Mouse (Mus musculus) cerebellum, postnatal 25 days (tissue): ENCODE data around the gene Pkp4.
A peak's percentile ranks its signal among the peaks of the same experiment; 100 is the strongest.

ENCODE experiments used
- DNase-seq, 2 experiments: peaks; one replicate each; pipeline ENCODE4 v3.0.0; 2021; ENCODE audit warnings: mixed read lengths in 2 of 2

Gene Pkp4

GRCm38 (mm10) chr2:59160605-59160963, at the start of gene Pkp4, which contains the start of gene Ccdc148:
TSS of gene Pkp4 (plus strand) at chr2:59160850.
TSS of gene Ccdc148 (minus strand) at chr2:59160683.
- peak; percentile 91 to 95 for DNase-seq

DNA sequence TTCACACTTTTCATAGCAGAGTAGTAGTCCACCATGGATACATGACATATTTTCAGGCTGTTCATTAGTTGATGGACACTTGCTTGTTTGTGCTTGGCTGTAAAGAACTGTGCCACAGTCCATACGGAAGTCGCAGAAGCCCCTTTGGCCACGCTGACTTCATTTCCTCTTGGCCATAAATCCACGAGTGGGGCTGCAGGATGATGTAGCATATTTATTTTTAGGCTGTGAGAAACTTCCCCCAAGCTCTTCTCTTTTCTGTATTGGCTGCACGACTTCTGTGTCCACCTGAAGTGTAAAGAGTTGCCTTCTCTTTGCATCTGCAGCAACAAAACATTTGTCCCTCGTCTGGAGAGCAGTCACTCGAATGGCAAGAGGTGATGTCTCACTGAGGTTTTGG, 31.6 kb upstream of the Pkp4 start:
- DNase-seq, result no peak

- DNase-seq, result peak in 1 of 2 experiments; percentile 45
Observed at GRCm38 (mm10) chr2:59129821-59130220, 30.8 kb upstream of the Pkp4 start.

DNA sequence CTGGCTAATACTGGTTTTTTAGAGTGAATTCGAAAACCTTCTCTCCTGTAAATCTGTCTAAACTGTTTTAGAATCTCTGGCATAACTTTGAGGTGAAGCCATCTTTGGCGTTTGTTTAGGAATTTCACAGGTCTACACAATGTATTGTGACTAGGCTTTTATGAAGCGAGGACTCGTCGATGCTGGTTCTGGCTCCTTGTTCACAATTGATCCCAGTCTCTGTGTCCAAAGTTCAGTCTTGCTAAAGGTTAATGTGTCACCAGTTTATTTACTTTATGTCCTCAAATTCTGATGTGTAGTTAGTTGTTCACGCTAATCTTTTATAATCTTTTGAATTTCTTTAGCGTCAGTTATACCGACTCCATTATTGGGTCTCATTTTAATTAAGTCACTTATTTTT, 29.6 kb upstream of the Pkp4 start:
- DNase-seq, result no peak

DNA sequence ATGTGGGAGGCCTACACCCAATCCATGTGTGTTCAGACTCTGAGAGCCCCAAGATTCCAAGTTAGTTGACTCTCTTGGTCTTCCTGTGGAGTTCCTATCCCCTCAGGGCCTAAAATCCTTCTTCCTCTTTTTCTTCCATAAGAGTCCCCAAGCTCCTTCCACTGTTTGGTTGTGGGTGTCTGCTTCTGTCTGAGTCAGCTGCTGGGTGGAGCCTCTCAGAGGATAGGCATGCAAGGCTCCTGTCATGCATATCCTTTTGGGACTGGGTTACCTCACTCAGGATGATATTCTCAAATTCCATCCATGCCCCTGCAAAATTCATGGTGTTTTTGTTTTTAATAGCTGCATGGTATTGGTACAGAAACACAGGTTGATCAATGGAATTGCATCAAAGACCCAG, 5.2 kb upstream of the Pkp4 start:
- no peak for DNase-seq

DNA sequence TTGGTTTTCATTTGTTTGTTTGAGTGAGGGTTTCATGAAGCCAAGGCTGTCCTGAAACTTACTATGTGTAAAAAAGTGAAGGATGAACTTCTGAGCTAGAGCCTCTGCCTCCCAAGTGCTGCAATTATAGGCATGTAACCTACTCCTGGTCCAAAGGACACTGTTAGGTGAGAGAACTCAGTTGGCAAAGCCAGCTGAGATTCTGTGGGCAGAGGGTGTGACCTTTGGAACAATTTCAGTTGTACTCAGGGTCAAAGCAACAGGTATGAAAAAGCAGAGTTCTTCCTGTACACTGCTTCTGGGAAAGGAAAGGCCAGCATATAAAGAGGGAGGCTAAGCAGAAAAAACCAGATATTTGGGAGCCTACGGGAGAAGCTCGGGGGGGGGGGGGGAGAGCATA, 2.5 kb upstream of the Pkp4 start:
- DNase-seq, result no peak

- peak in 1 of 2 experiments; percentile 58 for DNase-seq
Observed at GRCm38 (mm10) chr2:59159961-59160604, 567 bp upstream of the Pkp4 start.

GRCm38 (mm10) chr2:59161021-59161440, 381 bp downstream of the Pkp4 start:
- peak in 1 of 2 experiments; percentile 76 for DNase-seq

DNA sequence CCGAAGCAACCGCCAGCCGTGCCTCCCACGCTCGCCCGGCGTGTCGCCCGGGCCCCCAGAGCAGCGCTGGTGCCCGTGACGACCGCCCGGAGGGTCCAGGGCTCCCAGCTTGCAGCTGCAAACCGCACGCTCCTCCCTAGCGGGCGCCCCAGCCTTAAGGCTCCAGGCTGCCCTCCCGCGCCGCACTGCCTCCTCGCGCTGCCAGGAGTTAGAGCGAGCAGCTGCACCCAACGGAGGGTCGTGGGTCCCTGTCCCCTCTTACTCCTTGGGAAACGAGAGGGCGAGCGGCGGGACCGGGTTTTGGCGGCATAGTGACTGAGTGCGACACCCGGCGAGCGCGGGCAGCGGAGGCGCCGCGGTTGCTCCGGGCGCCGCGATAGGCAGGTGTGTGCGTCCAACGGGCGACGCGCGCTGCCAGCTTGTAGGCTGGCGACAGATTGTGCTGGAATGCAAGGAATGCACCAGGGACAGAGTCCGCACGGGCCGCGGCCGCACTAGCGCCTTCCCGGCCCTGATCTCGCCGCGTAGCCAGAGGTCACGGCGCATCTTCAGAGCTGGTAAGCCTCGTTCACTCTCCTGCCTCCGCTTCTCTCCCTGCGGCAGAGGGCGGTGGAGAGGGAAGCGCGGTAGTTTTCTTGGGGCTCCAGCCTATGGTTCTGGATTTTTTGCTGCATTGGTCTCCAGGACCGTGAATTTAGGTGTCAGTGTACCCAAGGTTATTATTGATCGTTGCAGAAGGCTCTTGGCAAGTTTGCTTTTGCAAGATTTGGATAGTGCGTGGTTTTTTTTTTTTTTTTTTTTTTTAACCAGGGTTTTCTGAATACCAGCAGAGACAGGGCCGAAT, 1.0 kb downstream of the Pkp4 start:
- peak; percentile 84 to 87 for DNase-seq

DNA sequence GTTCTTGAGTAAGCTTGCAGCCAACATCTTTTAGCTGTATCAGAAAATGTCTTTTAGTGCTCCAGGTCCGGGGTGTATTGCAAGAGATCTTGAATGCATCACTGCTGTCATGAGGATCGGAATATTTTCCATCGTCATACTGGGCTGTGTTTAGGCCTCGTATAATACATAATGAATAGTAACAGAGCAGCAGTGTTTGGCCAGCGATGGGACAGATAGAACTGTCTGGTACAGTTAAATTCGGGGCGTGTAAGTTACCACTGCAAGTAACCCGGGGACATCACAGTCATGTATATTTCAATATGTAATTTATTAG, 1.6 kb downstream of the Pkp4 start:
- DNase-seq, result no peak

DNA sequence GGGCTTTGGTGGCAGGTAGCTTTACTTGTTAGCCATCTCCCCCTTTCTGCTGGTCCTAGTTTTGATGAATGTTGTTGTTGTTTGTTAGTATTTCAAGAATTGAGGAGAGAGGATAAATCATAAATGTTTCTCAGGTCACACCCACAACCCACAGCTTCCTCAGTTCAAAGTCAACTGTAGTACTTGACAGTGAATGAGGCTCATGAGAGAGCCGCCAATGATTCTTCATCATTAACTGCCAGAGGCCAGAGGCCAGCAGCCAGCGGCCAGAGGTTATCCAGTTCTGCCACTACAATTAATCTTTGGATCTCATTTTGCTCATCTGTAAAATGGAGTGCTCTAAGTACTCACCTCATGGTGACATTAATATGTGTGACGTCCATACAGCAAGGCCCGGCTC, 6.3 kb downstream of the Pkp4 start:
- DNase-seq, result no peak

DNA sequence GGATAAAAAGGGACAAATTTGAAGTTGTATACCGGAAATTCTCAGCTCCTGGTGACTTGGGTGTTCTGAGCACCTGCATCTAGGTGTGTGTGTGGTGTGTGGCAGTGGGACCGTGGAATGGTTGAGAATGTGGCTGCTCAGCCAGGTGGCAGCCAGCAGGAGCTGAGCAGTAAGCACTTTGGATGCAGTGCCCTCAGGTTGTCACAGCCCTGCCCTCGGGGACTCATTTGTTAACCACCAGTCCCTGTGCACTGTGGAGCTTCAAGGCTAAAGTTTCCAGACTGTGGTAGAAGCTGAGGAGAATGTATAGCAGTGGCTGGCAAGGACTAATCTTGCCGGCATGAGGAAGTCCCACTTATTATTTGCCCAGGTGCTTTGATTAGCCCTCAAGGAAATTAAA, 7.2 kb downstream of the Pkp4 start:
- DNase-seq, result peak; percentile 59 to 70

DNA sequence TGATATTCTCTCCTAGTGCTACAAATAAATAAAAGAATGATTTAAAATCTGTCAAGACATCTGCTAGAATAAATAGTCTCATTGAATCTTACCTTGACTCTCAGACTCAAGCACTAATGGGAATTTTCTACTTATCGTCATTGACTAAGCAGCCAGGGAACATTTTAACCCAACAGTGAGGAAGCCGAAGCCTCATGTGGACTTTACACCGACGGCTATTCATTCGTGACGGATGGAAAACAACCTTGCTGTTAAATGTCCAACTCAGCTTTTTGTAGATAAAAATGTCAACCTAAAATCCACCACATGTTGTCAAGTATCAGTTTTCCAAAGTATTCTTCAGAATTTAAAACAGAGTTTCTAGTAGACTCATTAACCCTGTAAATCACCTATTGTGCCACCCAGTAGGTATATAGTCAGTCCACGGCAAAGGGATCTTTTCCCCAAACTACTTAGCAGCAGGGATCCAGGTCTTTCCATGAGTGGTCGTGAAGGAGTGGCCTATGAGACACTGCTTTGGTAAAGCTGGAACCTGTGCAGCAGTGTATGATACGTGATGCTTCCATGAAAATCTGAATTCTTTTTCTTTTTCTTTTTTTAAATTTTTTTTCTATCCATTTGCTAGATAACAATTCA, 9.0 kb downstream of the Pkp4 start:
- no peak for DNase-seq

DNA sequence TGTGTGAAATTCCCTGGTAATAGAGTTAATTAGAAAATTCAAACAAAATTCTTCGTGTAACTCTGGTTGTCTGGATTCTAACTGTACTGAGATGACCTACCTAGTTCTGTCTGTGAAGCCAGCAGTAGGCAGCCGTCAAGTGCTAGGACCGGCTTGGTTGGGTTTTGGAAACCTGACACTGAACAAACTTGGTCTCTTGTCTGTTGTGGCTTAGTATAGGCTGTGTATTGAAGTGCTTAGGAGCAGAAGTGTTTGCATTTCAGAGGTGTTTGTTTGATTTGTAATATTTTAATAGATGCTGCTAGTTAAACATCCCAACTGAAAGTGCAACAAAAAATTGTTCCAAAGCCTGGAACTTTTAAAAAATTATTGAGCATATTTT, 9.5 kb downstream of the Pkp4 start:
- DNase-seq, result no peak

GRCm38 (mm10) chr2:59170593-59170992, 9.9 kb downstream of the Pkp4 start:
- no peak for DNase-seq

- DNase-seq, result no peak
Observed at GRCm38 (mm10) chr2:59171533-59171932, 10.9 kb downstream of the Pkp4 start.

DNA sequence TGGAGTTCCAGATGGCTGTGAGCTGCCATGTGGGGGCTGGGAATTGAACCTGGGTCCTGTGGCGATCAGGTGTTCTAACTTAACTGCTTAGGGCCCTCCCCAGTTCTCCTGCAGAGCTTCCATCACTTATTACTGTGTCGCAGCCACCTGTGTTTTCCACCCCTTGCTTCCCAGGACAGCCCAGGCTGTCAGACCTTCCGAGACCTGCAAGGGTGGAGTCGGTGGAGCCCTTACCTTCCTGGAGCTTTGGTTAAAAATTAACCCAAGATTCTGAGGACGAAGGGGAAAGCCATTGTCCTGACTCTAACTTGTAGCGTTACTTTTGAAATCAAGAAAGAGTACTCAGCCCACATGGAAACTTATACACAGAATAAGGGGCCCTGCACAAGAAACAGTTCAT, 15.3 kb downstream of the Pkp4 start:
- DNase-seq, result peak in 1 of 2 experiments; percentile 42

GRCm38 (mm10) chr2:59178191-59178590, 17.5 kb downstream of the Pkp4 start:
- DNase-seq, result peak in 1 of 2 experiments; percentile 44

- DNase-seq, result no peak
Observed at GRCm38 (mm10) chr2:59178960-59179359, 18.3 kb downstream of the Pkp4 start.

- no peak for DNase-seq
Observed at GRCm38 (mm10) chr2:59179487-59179886, 18.8 kb downstream of the Pkp4 start.

DNA sequence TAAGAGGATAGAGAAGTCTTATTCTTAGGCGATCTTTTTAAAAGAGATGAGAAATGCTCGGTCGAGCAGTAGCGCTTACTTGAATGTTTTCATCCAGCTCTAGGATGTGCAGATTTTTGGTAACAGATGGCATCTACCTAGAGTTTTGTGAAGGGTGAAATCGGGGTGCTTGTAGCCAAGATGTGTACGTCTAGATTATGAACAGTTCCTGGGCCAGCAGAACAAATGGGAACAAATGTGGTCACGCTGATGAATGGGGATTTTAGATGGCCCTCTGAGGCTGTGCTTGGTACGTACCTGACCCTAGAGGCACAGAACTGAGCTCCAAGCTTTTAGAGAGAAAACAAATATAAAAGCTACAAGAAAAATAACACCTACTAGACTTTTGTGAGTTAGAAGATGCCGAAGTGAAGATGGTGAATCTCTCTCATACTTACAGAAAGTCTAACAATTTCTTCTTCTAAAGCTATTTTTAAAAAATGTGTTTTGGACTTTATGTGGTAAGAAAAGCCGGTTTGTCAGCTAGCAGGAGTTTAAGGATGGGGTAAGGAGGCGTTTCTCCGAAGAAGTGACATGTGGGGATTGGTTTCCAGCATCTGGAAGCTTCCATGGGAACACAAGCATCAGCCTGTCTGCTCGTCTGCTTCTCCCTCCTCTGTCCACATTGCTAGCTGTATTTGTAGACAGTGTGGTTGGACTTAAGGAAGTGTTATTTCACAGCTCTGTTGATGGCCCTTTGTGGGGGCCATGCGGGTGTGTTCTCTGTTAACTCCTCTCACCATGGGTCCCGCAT, 20.9 kb downstream of the Pkp4 start:
- peak; percentile 63 to 69 for DNase-seq

DNA sequence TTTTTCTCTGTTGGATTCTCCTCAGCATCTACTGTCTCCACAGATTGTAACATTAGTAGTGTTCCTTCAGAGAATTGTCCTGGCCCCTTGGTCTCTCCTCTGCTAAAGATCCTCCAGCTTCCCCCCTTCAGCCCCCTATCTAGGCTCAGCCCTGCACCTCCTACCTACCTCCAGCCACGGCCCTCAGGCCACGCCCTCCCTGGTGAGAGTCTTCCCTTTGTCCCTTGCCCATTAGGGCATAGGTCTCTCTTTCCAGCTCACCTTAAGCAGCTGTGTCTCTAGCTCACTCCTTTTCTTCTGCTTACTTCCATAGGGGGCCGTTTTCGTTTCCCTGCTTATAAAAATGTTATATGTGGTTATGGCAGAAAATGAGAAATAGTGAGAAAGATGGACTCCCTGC, 22.9 kb downstream of the Pkp4 start:
- DNase-seq, result no peak
